Mouse (Mus musculus): ENCODE measurements around the gene Trim16. TPM values are rescaled to one million over a fixed set of nuclear protein-coding genes. Genes with fewer than 3 reads are reported as not detected.
A peak's percentile ranks its signal among the peaks of the same experiment; 100 is the strongest.

Gene Trim16
- polyA plus RNA-seq, 1 experiment from 2014 or later = 14.3 TPM

- ATAC-seq (ENCODE audit: low read depth) = no peak
- 78% methylated on average over 8 of the region's 8 CpGs for WGBS
- no peak overlapping the region for H3K9ac ChIP-seq (ENCODE audit: low read depth, low read length)
These were observed 49.8 kb downstream of the Trim16 start for GRCm38 (mm10) chr11:62869715-62870371.

GRCm38 (mm10) chr11:62873479-62873878 lies 53.4 kb downstream of the Trim16 start:
- no peaks in the 10 kb centered on the region; the same call in 1 of the 2 replicates for H3K4me1 ChIP-seq (ENCODE audit: control insufficient read depth, insufficient read depth, low read length)

More at GRCm38 (mm10) chr11:62869715-62870371, 49.8 kb downstream of the Trim16 start:
- Histone ChIP-seq H3K4me1 (ENCODE audit: control insufficient read depth, insufficient read depth, low read length) (no peaks in the 10 kb centered on the region; the same call in 1 of the 2 replicates), H3K36me3 (ENCODE audit: control insufficient read depth, insufficient read depth, low read length) (no peaks in the 10 kb centered on the region), H3K27me3 (replicated peaks; ENCODE audit: control insufficient read depth, insufficient read depth, low read length) (no peaks in the 10 kb centered on the region), H3K4me3 (ENCODE audit: low read depth, low read length) (no peak overlapping the region), H3K27ac (replicated peaks; ENCODE audit: low read depth, low read length) (no peak overlapping the region), H3K4me2 (ENCODE audit: low read depth, low read length) (no peak overlapping the region), H3K9me3 (ENCODE audit: control insufficient read depth, low read length) (no peaks in the 10 kb centered on the region)
- no peak for DNase-seq (ENCODE audit: low spot score)

GRCm38 (mm10) chr11:62875696-62876095 lies 55.7 kb downstream of the Trim16 start:
- H3K4me3 ChIP-seq (ENCODE audit: low read depth, low read length) = no peak overlapping the region
- no peak overlapping the region for H3K9ac ChIP-seq (ENCODE audit: low read depth, low read length)
- H3K27me3 ChIP-seq (replicated peaks; ENCODE audit: control insufficient read depth, insufficient read depth, low read length) = no peaks in the 10 kb centered on the region
- no peak overlapping the region for H3K4me2 ChIP-seq (ENCODE audit: low read depth, low read length)
- ATAC-seq (ENCODE audit: low read depth) (no peak), DNase-seq (ENCODE audit: low spot score) (no peak)
- H3K27ac ChIP-seq (replicated peaks; ENCODE audit: low read depth, low read length) = no peak overlapping the region
- WGBS = 88% methylated on average over 1 of the region's 1 CpGs
- no peaks in the 10 kb centered on the region for H3K36me3 ChIP-seq (ENCODE audit: control insufficient read depth, insufficient read depth, low read length)
- H3K9me3 ChIP-seq (ENCODE audit: control insufficient read depth, low read length) = no peaks in the 10 kb centered on the region
- H3K4me1 ChIP-seq (ENCODE audit: control insufficient read depth, insufficient read depth, low read length) = peaks cover 8% of the 10 kb centered on the region; the same call in 1 of the 2 replicates

More at GRCm38 (mm10) chr11:62873479-62873878, 53.4 kb downstream of the Trim16 start:
- no peaks in the 10 kb centered on the region for H3K36me3 ChIP-seq (ENCODE audit: control insufficient read depth, insufficient read depth, low read length)
- ATAC-seq (ENCODE audit: low read depth) (no peak), DNase-seq (ENCODE audit: low spot score) (no peak)
- no peaks in the 10 kb centered on the region for H3K27me3 ChIP-seq (replicated peaks; ENCODE audit: control insufficient read depth, insufficient read depth, low read length)
- 72% methylated on average over 9 of the region's 9 CpGs for WGBS
- no peak overlapping the region for H3K4me2 ChIP-seq (ENCODE audit: low read depth, low read length)
- H3K27ac ChIP-seq (replicated peaks; ENCODE audit: low read depth, low read length) = no peak overlapping the region
- H3K9ac ChIP-seq (ENCODE audit: low read depth, low read length) = no peak overlapping the region
- H3K9me3 ChIP-seq (ENCODE audit: control insufficient read depth, low read length) = no peaks in the 10 kb centered on the region
- no peak overlapping the region for H3K4me3 ChIP-seq (ENCODE audit: low read depth, low read length)

GRCm38 (mm10) chr11:62876445-62876844 lies 56.4 kb downstream of the Trim16 start:
- H3K4me1 ChIP-seq (ENCODE audit: control insufficient read depth, insufficient read depth, low read length) = peaks cover 9% of the 10 kb centered on the region; the same call in 1 of the 2 replicates
- 76% methylated on average over 4 of the region's 4 CpGs for WGBS
- H3K27me3 ChIP-seq (replicated peaks; ENCODE audit: control insufficient read depth, insufficient read depth, low read length) = no peaks in the 10 kb centered on the region
- ATAC-seq (ENCODE audit: low read depth) (no peak), DNase-seq (ENCODE audit: low spot score) (no peak)
- H3K4me3 ChIP-seq (ENCODE audit: low read depth, low read length) = no peak overlapping the region
- no peak overlapping the region for H3K9ac ChIP-seq (ENCODE audit: low read depth, low read length)
- H3K9me3 ChIP-seq (ENCODE audit: control insufficient read depth, low read length) = no peaks in the 10 kb centered on the region
- H3K4me2 ChIP-seq (ENCODE audit: low read depth, low read length) = no peak overlapping the region
- H3K36me3 ChIP-seq (ENCODE audit: control insufficient read depth, insufficient read depth, low read length) = no peaks in the 10 kb centered on the region
- no peak overlapping the region for H3K27ac ChIP-seq (replicated peaks; ENCODE audit: low read depth, low read length)

GRCm38 (mm10) chr11:62877391-62877790 lies 57.4 kb downstream of the Trim16 start:
- H3K4me1 ChIP-seq (ENCODE audit: control insufficient read depth, insufficient read depth, low read length) = peaks cover 9% of the 10 kb centered on the region; the same call in 1 of the 2 replicates
- no peaks in the 10 kb centered on the region for H3K9me3 ChIP-seq (ENCODE audit: control insufficient read depth, low read length)
- DNase-seq (ENCODE audit: low spot score) (no peak), ATAC-seq (ENCODE audit: low read depth) (no peak)
- H3K4me3 ChIP-seq (ENCODE audit: low read depth, low read length) = no peak overlapping the region
- peaks cover 5% of the 10 kb centered on the region; the same call in 1 of the 2 replicates for H3K36me3 ChIP-seq (ENCODE audit: control insufficient read depth, insufficient read depth, low read length)
- H3K27ac ChIP-seq (replicated peaks; ENCODE audit: low read depth, low read length) = no peak overlapping the region
- no peaks in the 10 kb centered on the region for H3K27me3 ChIP-seq (replicated peaks; ENCODE audit: control insufficient read depth, insufficient read depth, low read length)
- H3K4me2 ChIP-seq (ENCODE audit: low read depth, low read length) = no peak overlapping the region
- H3K9ac ChIP-seq (ENCODE audit: low read depth, low read length) = no peak overlapping the region
- WGBS = 86% methylated on average over 1 of the region's 1 CpGs

GRCm38 (mm10) chr11:62878728-62879127 lies 58.7 kb downstream of the Trim16 start:
- H3K4me1 ChIP-seq (ENCODE audit: control insufficient read depth, insufficient read depth, low read length) = peaks cover 9% of the 10 kb centered on the region; the same call in 1 of the 2 replicates
- H3K4me3 ChIP-seq (ENCODE audit: low read depth, low read length) = peak overlapping the region; percentile 84
- H3K27ac ChIP-seq (replicated peaks; ENCODE audit: low read depth, low read length) = peak overlapping the region; percentile 85
- H3K27me3 ChIP-seq (replicated peaks; ENCODE audit: control insufficient read depth, insufficient read depth, low read length) = no peaks in the 10 kb centered on the region
- ATAC-seq (ENCODE audit: low read depth) (peak; percentile 27; the same call in 1 of the 2 replicates), DNase-seq (ENCODE audit: low spot score) (no peak)
- no peaks in the 10 kb centered on the region for H3K9me3 ChIP-seq (ENCODE audit: control insufficient read depth, low read length)
- 29% methylated on average over 9 of the region's 9 CpGs for WGBS
- H3K4me2 ChIP-seq (ENCODE audit: low read depth, low read length) = peak overlapping the region; percentile 64
- 0 out of 2 replicates have a peak overlapping the region, but pooled peaks have one; percentile 43 for H3K9ac ChIP-seq (ENCODE audit: low read depth, low read length)
- peaks cover 16% of the 10 kb centered on the region for H3K36me3 ChIP-seq (ENCODE audit: control insufficient read depth, insufficient read depth, low read length)

- Histone ChIP-seq H3K9me3 (ENCODE audit: control insufficient read depth, low read length) (no peaks in the 10 kb centered on the region), H3K27ac (replicated peaks; ENCODE audit: low read depth, low read length) (peak within 1 kb of the TSS; percentile 85), H3K4me3 (ENCODE audit: low read depth, low read length) (peak within 1 kb of the TSS; percentile 84), H3K4me2 (ENCODE audit: low read depth, low read length) (peak within 1 kb of the TSS; percentile 64), H3K27me3 (replicated peaks; ENCODE audit: control insufficient read depth, insufficient read depth, low read length) (no peaks in the 10 kb centered on the region), H3K36me3 (ENCODE audit: control insufficient read depth, insufficient read depth, low read length) (peaks cover 23% of the 10 kb centered on the region), H3K9ac (ENCODE audit: low read depth, low read length) (peak within 1 kb of the TSS; percentile 92), H3K4me1 (ENCODE audit: control insufficient read depth, insufficient read depth, low read length) (peaks cover 9% of the 10 kb centered on the region; the same call in 1 of the 2 replicates)
- 2% methylated on average over 36 of the region's 55 CpGs for WGBS
- peak; percentile 99 for DNase-seq (ENCODE audit: low spot score)
- ATAC-seq (ENCODE audit: low read depth) = peak; percentile 97
These were observed 59.4 kb downstream of the Trim16 start, which contains the start of gene Tvp23b for GRCm38 (mm10) chr11:62879220-62880048. Tvp23b (plus strand) TSS chr11:62879455.

GRCm38 (mm10) chr11:62883407-62883806 lies 63.4 kb downstream of the Trim16 start:
- H3K36me3 ChIP-seq (ENCODE audit: control insufficient read depth, insufficient read depth, low read length) = peaks cover 57% of the 10 kb centered on the region
- H3K9ac ChIP-seq (ENCODE audit: low read depth, low read length) = no peak overlapping the region
- H3K4me1 ChIP-seq (ENCODE audit: control insufficient read depth, insufficient read depth, low read length) = peaks cover 9% of the 10 kb centered on the region; the same call in 1 of the 2 replicates
- H3K4me3 ChIP-seq (ENCODE audit: low read depth, low read length) = no peak overlapping the region
- no peak overlapping the region for H3K27ac ChIP-seq (replicated peaks; ENCODE audit: low read depth, low read length)
- H3K4me2 ChIP-seq (ENCODE audit: low read depth, low read length) = no peak overlapping the region
- no peaks in the 10 kb centered on the region for H3K27me3 ChIP-seq (replicated peaks; ENCODE audit: control insufficient read depth, insufficient read depth, low read length)
- H3K9me3 ChIP-seq (ENCODE audit: control insufficient read depth, low read length) = no peaks in the 10 kb centered on the region
- ATAC-seq (ENCODE audit: low read depth) = no peak
- 93% methylated on average over 8 of the region's 8 CpGs for WGBS
- DNase-seq (ENCODE audit: low spot score) = no peak
